Mouse (Mus musculus): ENCODE measurements at regions not wholly inside any gene's neighbourhood (a gene's known extent, or its start where the extent isn't known, plus 50 kb on each side); places are given as distances from the start of the nearest gene placed in this dataset.

GRCm38 (mm10) chr10:72188326-72188725 is 466.3 kb upstream of the Zwint start:
- in situ Hi-C loops (cut with MboI, MseI), result no loop called here

GRCm38 (mm10) chr10:72217812-72218211 is 436.8 kb upstream of the Zwint start:
- in situ Hi-C loops (cut with MboI, MseI), result no loop called here

- in situ Hi-C loops (cut with MboI, MseI), result no loop called here
Measured at GRCm38 (mm10) chr10:72221120-72221519, 433.5 kb upstream of the Zwint start.

GRCm38 (mm10) chr10:72222505-72222904 is 432.1 kb upstream of the Zwint start:
- in situ Hi-C loops (cut with MboI, MseI), result no loop called here

GRCm38 (mm10) chr10:72225084-72225483 is 429.6 kb upstream of the Zwint start:
- in situ Hi-C loops (cut with MboI, MseI), result loop anchor here (25.0 kb wide), 1 partner anchor 512 kb away; no protein-coding TSS in a partner anchor

DNA sequence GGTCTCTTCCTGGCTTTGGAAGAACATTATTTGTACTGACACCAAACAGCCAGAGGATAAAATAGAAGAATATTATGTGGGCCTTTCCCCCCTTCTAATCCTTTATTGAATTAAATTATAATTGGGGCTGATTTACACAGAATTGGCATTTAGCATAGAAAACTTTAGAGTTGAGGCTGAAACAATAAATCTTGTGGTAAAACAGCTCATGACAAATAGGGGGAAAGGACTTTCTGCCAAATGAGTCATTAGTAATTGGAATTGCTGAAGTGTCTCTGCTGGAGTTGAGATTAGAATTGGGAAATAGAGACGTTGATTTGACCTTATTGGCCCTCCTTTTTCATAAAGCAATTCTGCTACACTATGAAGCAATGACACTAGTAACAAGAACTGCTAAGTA is 410.5 kb upstream of the Zwint start:
- in situ Hi-C loops (cut with MboI, MseI), result loop anchor here (25.0 kb wide), 1 partner anchor 493 kb away; no protein-coding TSS in a partner anchor
